Mouse (Mus musculus): ENCODE data around the gene Cdc42ep1.

DNA sequence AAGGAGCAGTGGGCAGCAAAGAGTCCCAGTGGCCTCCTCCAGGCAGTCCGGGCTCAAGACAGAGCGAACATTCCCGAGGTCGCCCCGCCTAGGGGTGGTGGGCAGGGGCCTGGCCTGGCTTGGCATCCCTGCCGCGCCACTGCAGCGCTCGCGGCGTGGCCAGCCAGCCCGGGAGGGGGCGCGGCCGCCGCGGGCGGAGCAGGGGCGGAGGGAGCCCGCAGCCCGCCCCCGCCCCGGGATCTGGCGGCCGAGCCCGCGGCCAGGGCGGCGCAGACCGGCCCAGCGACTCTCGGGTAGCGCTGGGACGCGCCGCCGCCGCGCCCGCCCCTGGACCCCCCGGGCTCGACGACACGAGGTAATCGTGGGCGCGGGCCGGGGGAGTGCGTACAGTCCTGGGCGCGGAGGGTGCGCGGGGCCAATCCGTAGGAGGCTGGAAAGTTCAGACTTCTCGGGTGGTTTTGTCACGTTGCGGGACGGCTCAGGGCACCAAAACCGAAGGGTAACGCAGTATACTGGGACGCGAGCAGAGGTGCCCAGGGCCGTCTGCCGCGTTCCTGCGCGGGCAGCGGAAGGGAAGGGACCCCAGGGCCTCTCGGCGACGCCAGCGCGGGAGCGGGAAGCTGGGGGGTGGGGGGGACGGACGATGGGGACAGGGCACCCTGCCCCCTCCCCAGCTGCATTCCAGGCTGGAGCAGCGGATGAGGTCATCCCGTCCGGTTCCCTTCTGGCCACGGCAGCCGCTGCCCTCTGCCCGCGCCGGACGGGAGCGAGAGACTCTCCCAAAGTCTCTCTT, at the start of gene Cdc42ep1:
- TF ChIP-seq CTCF (IDR thresholded peaks at IDR 0.05; ENCODE audit: low read depth) (no peak), EP300 (IDR thresholded peaks at IDR 0.05; ENCODE audit: low read depth) (no peak)
